Mouse (Mus musculus) ES-Bruce4 (cell line): ENCODE results near the gene Cd81.

Source experiments
- EP300 ChIP-seq: IDR thresholded peaks from 2 replicates; pipeline ENCODE4 v1.6.1; 2011; ENCODE audit warnings: low read depth, low read length; ENCODE audit not compliant: insufficient read depth
- POLR2A ChIP-seq: IDR thresholded peaks from one replicate; pipeline ENCODE4 v1.8.1; 2011; ENCODE audit warnings: low read length; ENCODE audit not compliant: insufficient read depth

- TF ChIP-seq POLR2A (no peak), EP300 (no peak)
Observed at GRCm38 (mm10) chr7:143042089-143042488, 10.4 kb upstream of the Cd81 start.
